In the genomic region with DNA sequence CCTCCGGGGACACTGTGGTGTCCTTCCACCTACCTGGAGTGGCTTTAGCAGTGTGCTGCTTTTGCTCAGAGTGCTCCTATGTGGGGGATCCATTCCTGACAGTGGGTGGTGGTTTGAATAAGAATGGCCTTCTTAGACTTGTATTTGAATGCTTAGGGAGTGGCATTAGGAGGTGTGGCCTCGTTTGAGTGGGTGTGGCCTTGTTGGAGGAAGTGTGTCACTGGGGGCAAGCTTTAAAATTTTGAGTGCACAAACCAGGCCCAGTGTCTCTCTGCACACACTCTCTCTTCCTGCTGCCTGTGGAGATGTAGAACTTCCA, we compare ENCODE assay signal across 11 mouse cellular contexts.
"Had no signal": no experiment of that assay in that cellular context is flagged by ENCODE, and none has a peak within 500 bp of the region (broad histone marks: within the 10 kb centered on the region; RNA-seq: fewer than 3 reads in every experiment).

No protein-coding gene starts in this region.

- H3K4me1 ChIP-seq: limb, embryonic 10.5 days; midbrain, embryonic 15.5 days had no signal

- H3K9me3 ChIP-seq: limb, embryonic 10.5 days; liver, embryonic 13.5 days; midbrain, embryonic 15.5 days had no signal

- DNase-seq: kidney, adult 9 months; kidney, postnatal 36 days; layer of hippocampus, postnatal 36 days; liver, embryonic 13.5 days; liver, postnatal 0 days; right cerebral cortex, postnatal 25 days; thymus, postnatal 4 days had no signal

- ATAC-seq: liver, postnatal 0 days; midbrain, embryonic 15.5 days had no signal

- H3K4me2 ChIP-seq: liver, embryonic 13.5 days; midbrain, embryonic 11.5 days; midbrain, embryonic 15.5 days had no signal

- H3K27me3 ChIP-seq: liver, embryonic 13.5 days; midbrain, embryonic 15.5 days had no signal

- H3K36me3 ChIP-seq: limb, embryonic 10.5 days; liver, embryonic 13.5 days; midbrain, embryonic 15.5 days had no signal

- H3K27ac ChIP-seq: kidney, postnatal 0 days; limb, embryonic 10.5 days; liver, embryonic 13.5 days; midbrain, embryonic 15.5 days had no signal

- H3K9ac ChIP-seq: liver, embryonic 13.5 days; liver, postnatal 0 days; midbrain, embryonic 15.5 days had no signal

- H3K4me3 ChIP-seq: limb, embryonic 10.5 days; liver, embryonic 13.5 days; midbrain, embryonic 15.5 days had no signal
